Mouse (Mus musculus) adrenal gland, postnatal 25 days (tissue): ENCODE measurements around the gene Gm12886. TPM values are rescaled to one million over a fixed set of nuclear protein-coding genes. Genes with fewer than 3 reads are reported as not detected.

Source experiments
- DNase-seq: peaks from one replicate; pipeline ENCODE4 v3.0.0; 2021; ENCODE audit warnings: mixed read lengths
- long read RNA-seq: library from polyadenylated mRNA; stranded (forward); transcript quantifications from one replicate; pipeline ENCODE4 v2.0.0, GENCODE M21; 2021
- total RNA-seq: library from RNA; stranded (reverse); gene quantifications from 2 replicates; pipeline ENCODE4 v1.2.3, GENCODE M21; 2021

The Gm12886 gene
- not detected in 2 replicates for total RNA-seq
- long read RNA-seq = 0 reads

DNA sequence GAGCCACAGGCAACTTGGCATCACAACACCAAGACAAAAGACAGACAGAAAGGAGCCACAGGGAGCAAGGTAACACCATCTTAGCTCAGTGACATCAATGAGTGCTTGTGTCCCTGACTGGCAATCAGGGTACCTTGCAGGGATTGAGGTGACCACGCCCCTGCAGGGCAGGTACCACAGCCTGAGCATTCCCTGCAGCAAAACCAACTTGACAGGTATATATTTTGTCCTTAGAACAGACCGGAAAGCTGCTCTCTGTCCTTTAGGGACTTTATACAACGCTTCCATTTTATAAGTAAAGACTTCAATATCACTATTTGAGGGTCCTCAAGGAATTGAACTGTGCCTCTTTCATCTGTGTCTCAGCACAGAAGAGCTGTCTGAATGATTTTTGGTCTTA is at the start of gene Gm12886:
Gene Gm12886 (minus strand): TSS at position 101 of the 400 bp plus-strand sequence.
- no peak for DNase-seq

Other genes with a start within 250 kb of the Gm12886 start
- gene Rlf, start 208.0 kb downstream of the Gm12886 start, total RNA-seq = 15.3 and 17.8 TPM in 2 replicates
- gene Gm12888, start 98.2 kb downstream of the Gm12886 start, total RNA-seq = not detected in 2 replicates
- not detected in 2 replicates for gene Gm12887, start 199.0 kb upstream of the Gm12886 start, total RNA-seq